Mouse (Mus musculus) ES-Bruce4 (cell line): ENCODE data around the gene Supt20.

Experiments
- CTCF ChIP-seq: IDR thresholded peaks from one replicate; pipeline ENCODE4 v1.8.1; 2011; ENCODE audit warnings: low read depth, low read length
- POLR2A ChIP-seq: IDR thresholded peaks from one replicate; pipeline ENCODE4 v1.8.1; 2011; ENCODE audit warnings: low read length; ENCODE audit not compliant: insufficient read depth

DNA sequence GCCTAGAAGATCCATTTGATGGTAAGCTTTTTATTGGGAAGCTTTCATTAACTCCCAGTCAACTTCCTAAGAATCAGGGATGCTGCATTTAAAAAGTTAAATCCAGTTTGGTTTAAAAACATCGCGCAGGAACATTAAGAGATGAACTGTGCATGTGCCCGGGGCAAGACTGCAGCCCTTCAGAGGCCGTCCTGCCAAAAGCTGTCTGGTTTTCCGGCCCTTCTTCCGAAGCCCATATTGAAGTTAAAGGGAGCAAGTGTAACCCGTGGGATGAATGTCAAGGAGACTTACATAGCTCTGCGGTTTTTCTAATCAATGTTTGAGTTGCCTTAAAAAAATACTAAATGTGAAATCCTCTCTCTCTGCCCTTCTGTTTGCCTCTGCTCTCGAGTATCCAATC is 66.6 kb downstream of the Supt20 start:
- TF ChIP-seq POLR2A: no peak
- no peak for TF ChIP-seq CTCF
